Mouse (Mus musculus) frontal cortex, postnatal 25 days (tissue): ENCODE results near the gene Fbxl17.

Source experiments
- DNase-seq, 2 experiments: peaks; one replicate each; pipeline ENCODE4 v3.0.0; 2022; ENCODE audit warnings: low spot score in 2 of 2

Gene Fbxl17

GRCm38 (mm10) chr17:63212018-63212417, 287.8 kb downstream of the Fbxl17 start:
- no peak for DNase-seq

- DNase-seq: no peak
Observed at GRCm38 (mm10) chr17:63209151-63209550, 290.7 kb downstream of the Fbxl17 start.

GRCm38 (mm10) chr17:63208346-63208745, 291.5 kb downstream of the Fbxl17 start:
- no peak for DNase-seq

- no peak for DNase-seq
Observed at GRCm38 (mm10) chr17:63207714-63208113, 292.1 kb downstream of the Fbxl17 start.

- no peak for DNase-seq
Observed at GRCm38 (mm10) chr17:63205316-63205715, 294.5 kb downstream of the Fbxl17 start.

DNA sequence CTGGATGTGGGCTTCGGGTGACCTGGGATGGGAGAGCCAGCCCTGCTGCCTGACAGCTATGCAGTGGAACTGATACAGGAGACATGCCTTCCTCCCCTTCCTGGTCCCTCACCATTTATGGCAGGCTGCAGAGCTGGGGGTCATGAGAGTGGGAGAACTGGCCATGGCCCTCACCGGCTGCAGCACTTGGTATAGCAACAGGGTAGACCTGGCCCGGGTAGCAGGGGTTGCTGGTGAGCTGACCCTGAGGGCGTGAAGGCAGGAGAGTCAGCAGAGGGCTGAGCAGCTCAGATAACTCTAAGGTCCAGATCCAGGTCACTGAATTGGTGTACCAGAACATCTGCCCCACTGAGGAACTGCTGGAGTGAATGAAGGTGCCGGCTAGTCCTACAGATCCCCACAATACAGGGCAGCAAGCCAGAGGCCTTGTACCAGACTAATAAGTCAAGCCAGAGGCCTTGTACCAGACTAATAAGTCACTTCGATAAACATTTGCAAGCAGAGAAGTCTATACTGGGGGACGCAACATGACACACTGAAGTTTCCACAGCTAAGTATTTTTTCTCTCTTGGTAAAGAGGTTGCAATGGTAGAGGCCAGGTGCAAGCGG, 296.1 kb downstream of the Fbxl17 start:
- DNase-seq: no peak

- no peak for DNase-seq
Observed at GRCm38 (mm10) chr17:63198703-63199102, 301.1 kb downstream of the Fbxl17 start.

- no peak for DNase-seq
Observed at GRCm38 (mm10) chr17:63195496-63195895, 304.3 kb downstream of the Fbxl17 start.

DNA sequence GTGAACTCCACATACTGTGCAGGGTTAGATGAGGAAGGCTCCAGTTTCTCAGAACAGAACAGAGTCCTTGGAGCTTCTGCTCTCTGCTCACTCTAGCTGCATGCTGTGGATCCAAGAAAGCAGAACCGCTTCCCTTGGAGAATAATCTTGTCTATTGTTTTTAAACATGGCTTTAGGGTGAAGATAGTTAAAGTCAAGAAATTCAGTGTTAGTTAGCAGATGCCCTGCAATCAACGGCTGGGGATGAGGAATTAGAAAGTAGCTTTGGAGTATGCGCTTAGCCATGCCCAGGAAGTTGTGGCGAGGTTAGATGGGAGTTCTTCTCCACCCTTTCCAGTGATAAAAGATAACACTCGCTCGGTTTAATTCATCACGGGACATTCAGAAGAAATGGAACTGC, 306.6 kb downstream of the Fbxl17 start:
- DNase-seq: no peak

DNA sequence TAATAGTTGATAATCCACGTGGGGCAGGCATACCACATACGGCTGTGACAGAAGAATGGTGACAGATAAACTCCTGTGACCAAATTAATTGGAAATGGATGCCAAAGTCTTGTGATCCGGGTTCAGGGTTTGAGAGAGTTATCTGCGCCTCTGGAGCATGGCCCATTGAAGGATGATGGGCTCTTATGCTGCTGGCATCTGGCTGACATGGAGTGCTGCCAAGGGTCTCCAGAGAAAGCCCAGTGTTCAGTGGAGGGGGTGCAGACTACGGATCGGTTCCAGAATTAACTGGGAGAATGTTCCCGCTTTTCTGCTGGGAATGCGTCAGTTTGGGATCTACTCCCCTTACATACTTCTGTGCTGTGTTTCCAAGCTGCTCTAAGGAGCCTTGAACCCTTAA, 308.5 kb downstream of the Fbxl17 start:
- no peak for DNase-seq

- DNase-seq: no peak
Observed at GRCm38 (mm10) chr17:63189274-63189673, 310.5 kb downstream of the Fbxl17 start.

DNA sequence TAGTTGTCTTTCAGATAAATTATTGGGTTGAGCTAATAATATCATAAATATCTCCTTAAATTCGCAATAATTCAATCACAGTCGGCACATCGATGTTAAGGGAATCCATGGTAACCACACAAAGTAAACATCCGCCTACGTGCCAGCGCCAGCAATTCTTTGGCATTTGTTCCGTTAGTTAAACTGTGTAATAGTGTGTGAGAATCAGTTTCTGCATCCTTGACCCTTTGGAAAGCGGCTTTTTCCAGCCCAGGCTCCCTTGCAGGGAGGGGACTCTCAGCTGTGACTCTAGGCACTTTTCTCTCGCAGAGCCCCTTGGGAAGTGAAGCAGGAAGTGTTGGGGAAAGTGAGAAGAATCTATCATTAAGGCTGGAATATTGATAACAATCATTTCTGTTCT, 314.3 kb downstream of the Fbxl17 start:
- no peak for DNase-seq

DNA sequence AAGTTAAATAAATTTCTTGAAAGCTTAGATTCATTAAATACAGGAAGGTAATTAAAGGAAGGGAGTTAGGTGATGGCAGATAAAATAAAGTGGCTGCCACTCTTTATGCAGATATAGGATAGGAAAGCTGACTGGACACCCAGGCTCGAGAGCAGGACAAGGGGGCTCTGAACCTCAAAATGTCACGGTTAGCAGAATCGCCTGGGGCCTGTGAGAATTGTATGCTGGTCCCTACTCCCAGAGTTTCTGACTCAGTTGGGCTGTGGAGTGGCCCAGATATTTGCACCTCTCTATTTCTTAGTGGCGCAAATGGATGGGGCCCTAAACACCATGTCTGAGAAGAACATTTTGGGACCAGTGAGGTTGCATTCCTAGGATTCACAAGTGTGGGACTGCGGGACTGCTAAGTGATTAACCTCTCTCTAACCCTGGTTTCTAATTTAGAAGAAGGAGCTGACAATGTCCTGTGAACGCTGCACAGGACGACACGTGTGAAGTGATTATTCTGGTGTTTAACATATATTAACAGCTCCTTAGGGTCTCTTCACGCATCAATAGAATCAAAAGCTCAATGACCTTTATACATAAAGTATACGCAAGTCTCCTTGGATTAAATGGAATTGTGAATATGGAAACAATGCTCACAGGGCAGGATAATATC, 314.8 kb downstream of the Fbxl17 start:
- no peak for DNase-seq

- DNase-seq: no peak
Observed at GRCm38 (mm10) chr17:63183431-63183830, 316.4 kb downstream of the Fbxl17 start.

DNA sequence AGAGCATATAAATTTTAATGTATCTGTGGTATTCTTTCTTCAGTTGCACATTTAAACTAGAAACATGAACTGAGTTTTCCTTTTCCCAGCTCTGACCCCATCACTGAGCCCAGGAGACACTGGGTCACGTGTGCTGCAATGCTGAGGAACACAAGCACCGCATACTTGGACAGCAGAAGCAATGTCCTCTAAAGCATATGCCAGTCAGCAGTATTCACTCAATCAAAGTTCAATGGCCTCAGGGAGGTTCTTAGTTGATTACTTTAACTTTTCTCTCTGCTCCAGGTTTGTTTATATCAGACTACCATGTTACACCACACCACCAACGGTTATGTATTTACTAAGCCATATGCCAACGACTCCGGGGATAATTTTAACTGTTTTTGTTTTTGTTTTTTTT, 318.2 kb downstream of the Fbxl17 start:
- no peak for DNase-seq

- no peak for DNase-seq
Observed at GRCm38 (mm10) chr17:63180042-63180441, 319.8 kb downstream of the Fbxl17 start.

DNA sequence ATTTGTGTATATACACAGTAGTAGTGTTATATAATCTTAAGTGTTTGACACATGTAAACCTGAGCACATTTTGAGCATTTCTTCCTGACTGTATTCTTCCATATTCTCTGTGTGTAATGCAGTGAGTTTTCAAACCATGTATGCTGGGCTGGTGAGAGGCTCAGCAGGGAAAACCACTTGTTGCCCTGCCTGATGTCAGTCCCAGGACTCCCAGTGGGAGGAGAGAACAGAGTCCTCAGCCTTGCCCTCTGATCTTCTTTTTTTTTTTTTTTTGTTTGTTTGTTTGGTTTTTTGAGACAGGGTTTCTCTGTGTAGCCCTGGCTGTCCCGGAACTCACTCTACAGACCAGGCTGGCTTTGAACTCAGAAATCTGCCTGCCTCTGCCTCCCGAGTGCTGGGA, 321.5 kb downstream of the Fbxl17 start:
- no peak for DNase-seq

- DNase-seq: no peak
Observed at GRCm38 (mm10) chr17:63176411-63176810, 323.4 kb downstream of the Fbxl17 start.

DNA sequence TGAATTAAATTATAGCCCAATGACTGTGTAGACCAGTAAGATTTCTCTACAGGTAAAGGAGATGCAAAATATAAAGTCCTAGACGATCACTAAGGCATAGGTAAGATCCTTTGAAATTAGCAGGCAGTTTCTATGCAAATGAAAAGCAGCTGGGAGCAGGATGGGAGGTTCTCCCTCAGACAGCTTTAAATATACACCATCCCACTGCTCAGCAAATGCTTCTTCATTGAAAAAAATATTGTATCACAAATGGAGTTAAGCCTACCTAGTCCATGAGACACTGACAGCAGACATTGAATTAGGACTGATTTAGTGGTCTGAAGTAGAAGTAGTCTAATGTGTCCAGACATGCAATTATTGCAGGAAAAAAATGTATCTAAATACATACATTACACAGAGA, 327.1 kb downstream of the Fbxl17 start:
- DNase-seq: no peak

DNA sequence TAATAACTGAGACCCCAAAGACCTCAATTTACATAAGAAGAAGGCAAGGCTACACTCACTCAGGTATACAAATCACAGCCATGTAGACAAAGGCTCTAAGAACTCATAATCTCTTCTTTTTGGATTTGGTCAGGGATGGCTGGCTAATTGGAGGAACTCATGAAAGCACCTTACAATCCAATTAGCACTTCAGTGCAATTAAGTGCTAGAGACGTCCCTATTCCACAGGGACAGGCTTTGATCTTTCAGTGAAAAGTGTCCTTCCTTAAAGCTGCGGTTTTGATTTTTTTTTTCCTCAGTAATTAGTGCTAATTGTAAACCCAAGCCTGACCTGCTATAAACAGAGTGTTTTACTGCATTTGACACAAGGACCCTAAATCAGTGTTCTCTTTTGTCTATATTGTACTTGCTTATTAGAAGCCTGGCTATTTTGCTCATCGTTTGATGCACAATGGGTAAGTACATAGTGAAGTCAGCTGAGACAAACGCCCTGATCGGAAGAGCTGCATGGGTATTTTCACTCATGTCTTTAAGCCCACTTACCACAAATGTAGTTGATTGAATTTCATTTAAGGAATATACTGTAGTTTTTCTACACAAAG, 327.8 kb downstream of the Fbxl17 start:
- DNase-seq: no peak

GRCm38 (mm10) chr17:63171264-63171663, 328.6 kb downstream of the Fbxl17 start:
- no peak for DNase-seq

- DNase-seq: no peak
Observed at GRCm38 (mm10) chr17:63168019-63168788, 331.6 kb downstream of the Fbxl17 start.

DNA sequence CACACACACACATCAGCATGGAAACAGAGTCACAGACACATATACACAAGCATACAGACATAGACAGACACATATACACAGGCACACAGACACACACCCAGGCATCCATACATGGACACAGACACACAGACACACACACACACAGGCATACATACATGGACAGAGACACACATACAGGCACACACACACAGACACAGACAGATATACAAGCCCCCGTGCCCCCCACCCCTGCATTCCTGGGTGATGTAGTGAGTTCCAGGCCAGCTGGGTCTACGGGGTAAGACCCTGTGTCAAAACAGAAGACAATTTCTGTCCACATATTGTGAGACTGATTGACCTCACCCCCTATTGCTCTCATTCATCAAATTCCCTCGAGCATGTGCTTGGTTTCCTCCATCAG, 332.6 kb downstream of the Fbxl17 start:
- no peak for DNase-seq
